Mouse (Mus musculus) heart, postnatal 0 days (tissue): ENCODE results near the gene AU040320. TPM values are rescaled to one million over a fixed set of nuclear protein-coding genes. Genes with fewer than 3 reads are reported as not detected.

ENCODE experiments used
- ATAC-seq: fragments of 200-750 bp; cut with Nextera tagmentation; 2 replicates; pipeline ENCODE4 v1.8.0; 2017; ENCODE audit warnings: low read depth, moderate number of reproducible peaks, moderate library complexity; ENCODE audit not compliant: insufficient read depth
- DNase-seq: peaks from one replicate; pipeline ENCODE4 v3.0.0-alpha.2; 2016; ENCODE audit warnings: low spot score
- H3K27ac ChIP-seq: fragments of 300-500 bp; sonication (generic); 2 replicates; pipeline ENCODE4 v1.5.1; 2014; ENCODE audit warnings: low read depth, mild to moderate bottlenecking
- H3K27me3 ChIP-seq: fragments of 300-500 bp; sonication (generic); 2 replicates; pipeline ENCODE4 v1.6.1; 2014; ENCODE audit warnings: low read length, mixed read lengths; ENCODE audit not compliant: control insufficient read depth, insufficient read depth
- H3K36me3 ChIP-seq: fragments of 300-500 bp; sonication (generic); replicated peaks from 2 replicates; pipeline ENCODE4 v1.6.1; 2014; ENCODE audit warnings: low read length, mixed read lengths; ENCODE audit not compliant: control insufficient read depth, insufficient read depth
- H3K4me1 ChIP-seq: fragments of 300-500 bp; sonication (generic); 2 replicates; pipeline ENCODE4 v1.6.1; 2014; ENCODE audit warnings: antibody characterized with exemption; ENCODE audit not compliant: control insufficient read depth, insufficient read depth
- H3K4me2 ChIP-seq: fragments of 300-500 bp; sonication (generic); 2 replicates; pipeline ENCODE4 v1.6.1; 2014; ENCODE audit warnings: low read depth, mild to moderate bottlenecking, low read length, moderate library complexity
- H3K4me3 ChIP-seq: fragments of 300-500 bp; sonication (generic); 2 replicates; pipeline ENCODE4 v1.5.1; 2014; ENCODE audit warnings: low read depth, low read length
- H3K9ac ChIP-seq: fragments of 300-500 bp; sonication (generic); replicated peaks from 2 replicates; pipeline ENCODE4 v1.6.1; 2014; ENCODE audit warnings: low read depth, low read length, mixed read lengths
- H3K9me3 ChIP-seq: fragments of 300-500 bp; sonication (generic); replicated peaks from 2 replicates; pipeline ENCODE4 v1.6.1; 2016; ENCODE audit warnings: low read length; ENCODE audit not compliant: control insufficient read depth
- CTCF ChIP-seq: IDR thresholded peaks from 2 replicates; pipeline ENCODE4 v1.5.1; 2016; ENCODE audit warnings: antibody characterized with exemption, control low read depth, low read depth
- EP300 ChIP-seq: IDR thresholded peaks from 2 replicates; pipeline ENCODE4 v1.6.1; 2016; ENCODE audit warnings: antibody characterized with exemption, low read depth
- WGBS: fragments of 180-500 bp; shearing (Covaris S2); extraction: QIAGEN DNeasy Blood & Tissue Kit; methylation state at CpG from one replicate; pipeline ENCODE4 v1.1.7; 2014; 5-methylcytosine and 5-hydroxymethylcytosine counted together
- polyA plus RNA-seq: library from polyadenylated mRNA; unstranded; fragments of >200 nt; fragmentation: Nextera tagmentation; extraction: Ambion mirVana; gene quantifications from 2 replicates; pipeline ENCODE4 v1.2.1, GENCODE M21; 2015
- total RNA-seq: library from RNA; depleted of rRNA; stranded (reverse); fragments of >200 nt; gene quantifications from 2 replicates; pipeline ENCODE4 v1.2.3, GENCODE M21; 2014; ENCODE audit warnings: low replicate concordance; rRNA removed

Gene AU040320
- total RNA-seq (50.6 and 69.0 TPM in 2 replicates), polyA plus RNA-seq (15.7 and 16.6 TPM in 2 replicates)

GRCm38 (mm10) chr4:126753268-126754230, at the start of gene AU040320, which contains the start of gene Ncdn:
AU040320 (plus strand) TSS chr4:126753544.
Ncdn (minus strand) TSS chr4:126753438.
- no peaks in the 10 kb centered on the region for H3K9me3 ChIP-seq
- ATAC-seq = peak; percentile 98
- H3K9ac ChIP-seq = peak within 1 kb of the TSS; percentile 67
- H3K4me2 ChIP-seq = peak within 1 kb of the TSS; percentile 90
- H3K27me3 ChIP-seq = no peaks in the 10 kb centered on the region
- under 1% methylated on average over 63 of the region's 71 CpGs for WGBS
- H3K36me3 ChIP-seq = peaks cover 13% of the 10 kb centered on the region; the same call in 1 of the 2 replicates
- TF ChIP-seq EP300 (peak; percentile 94), CTCF (no peak)
- H3K4me1 ChIP-seq = peaks cover 24% of the 10 kb centered on the region
- H3K4me3 ChIP-seq = peak within 1 kb of the TSS; percentile 95
- H3K27ac ChIP-seq = peak within 1 kb of the TSS; percentile 87
- DNase-seq = peak; percentile 93

- no peak for ATAC-seq
Measured at GRCm38 (mm10) chr4:126706630-126707438, 46.5 kb upstream of the AU040320 start.

GRCm38 (mm10) chr4:126707439-126707826, 45.9 kb upstream of the AU040320 start:
- Histone ChIP-seq H3K27ac (no peak overlapping the region), H3K9me3 (no peaks in the 10 kb centered on the region), H3K36me3 (peaks cover 78% of the 10 kb centered on the region), H3K4me2 (no peak overlapping the region), H3K4me3 (no peak overlapping the region), H3K9ac (no peak overlapping the region), H3K4me1 (no peaks in the 10 kb centered on the region), H3K27me3 (no peaks in the 10 kb centered on the region)
- no peak for TF ChIP-seq EP300
- no peak for TF ChIP-seq CTCF
- 87% methylated on average over 5 of the region's 5 CpGs for WGBS
- DNase-seq (no peak), ATAC-seq (no peak)

More at GRCm38 (mm10) chr4:126706630-126707438, 46.5 kb upstream of the AU040320 start:
- Histone ChIP-seq H3K36me3 (peaks cover 79% of the 10 kb centered on the region), H3K27ac (no peak overlapping the region), H3K27me3 (no peaks in the 10 kb centered on the region), H3K4me3 (no peak overlapping the region), H3K9ac (no peak overlapping the region), H3K4me1 (no peaks in the 10 kb centered on the region), H3K9me3 (no peaks in the 10 kb centered on the region), H3K4me2 (no peak overlapping the region)
- 82% methylated on average over 12 of the region's 12 CpGs for WGBS
- no peak for DNase-seq
- TF ChIP-seq EP300 (no peak), CTCF (no peak)

- WGBS = 4% methylated on average over 18 of the region's 18 CpGs
- Histone ChIP-seq H3K27me3 (peaks cover 79% of the 10 kb centered on the region), H3K4me1 (no peaks in the 10 kb centered on the region), H3K9me3 (no peaks in the 10 kb centered on the region), H3K27ac (no peak overlapping the region), H3K36me3 (no peaks in the 10 kb centered on the region), H3K4me2 (no peak overlapping the region; the same call in 1 of the 2 replicates), H3K9ac (no peak overlapping the region), H3K4me3 (peak overlapping the region; percentile 13; the same call in 1 of the 2 replicates)
- TF ChIP-seq EP300 = no peak
- no peak for TF ChIP-seq CTCF
- DNase-seq (no peak), ATAC-seq (no peak)
Measured at GRCm38 (mm10) chr4:126732111-126732510, 21.2 kb upstream of the AU040320 start.
